Mouse (Mus musculus) heart, embryonic 11.5 days (tissue): ENCODE measurements at regions not wholly inside any gene's neighbourhood (a gene's known extent, or its start where the extent isn't known, plus 50 kb on each side); places are given as distances from the start of the nearest gene placed in this dataset.

ENCODE experiments used
- ATAC-seq: fragments of 200-750 bp; cut with Nextera tagmentation; replicated peaks from 2 replicates; pipeline ENCODE4 v1.8.0; 2017; ENCODE audit warnings: moderate library complexity; ENCODE audit not compliant: insufficient number of reproducible peaks, low FRiP score, low TSS enrichment
- H3K27ac ChIP-seq: fragments of 300-500 bp; sonication (generic); 2 replicates; pipeline ENCODE4 v1.5.1; 2014; ENCODE audit warnings: mild to moderate bottlenecking, low read depth, low read length
- H3K27me3 ChIP-seq: fragments of 300-500 bp; sonication (generic); 2 replicates; pipeline ENCODE4 v1.6.1; 2014; ENCODE audit warnings: mild to moderate bottlenecking, low read length, mixed read lengths; ENCODE audit not compliant: control insufficient read depth, insufficient read depth
- H3K36me3 ChIP-seq: fragments of 300-500 bp; sonication (generic); 2 replicates; pipeline ENCODE4 v1.6.1; 2014; ENCODE audit warnings: mild to moderate bottlenecking, low read length, moderate library complexity, mixed read lengths; ENCODE audit not compliant: control insufficient read depth, insufficient read depth
- H3K4me1 ChIP-seq: fragments of 300-500 bp; sonication (generic); 2 replicates; pipeline ENCODE4 v1.6.1; 2014; ENCODE audit warnings: low read length; ENCODE audit not compliant: control insufficient read depth, insufficient read depth
- H3K4me2 ChIP-seq: fragments of 300-500 bp; sonication (generic); 2 replicates; pipeline ENCODE4 v1.6.1; 2014; ENCODE audit warnings: mild to moderate bottlenecking, moderate library complexity
- H3K4me3 ChIP-seq: fragments of 300-500 bp; sonication (generic); 2 replicates; pipeline ENCODE4 v1.5.1; 2014; ENCODE audit warnings: low read depth, low read length
- H3K9ac ChIP-seq: fragments of 300-500 bp; sonication (generic); 2 replicates; pipeline ENCODE4 v1.6.1; 2014; ENCODE audit warnings: mild to moderate bottlenecking, low read depth, low read length, moderate library complexity
- H3K9me3 ChIP-seq: fragments of 300-500 bp; sonication (generic); replicated peaks from 2 replicates; pipeline ENCODE4 v1.6.1; 2016; ENCODE audit warnings: low read length; ENCODE audit not compliant: control insufficient read depth
- WGBS: fragments of 180-500 bp; shearing (Covaris S2); extraction: QIAGEN DNeasy Blood & Tissue Kit; methylation state at CpG from one replicate; pipeline ENCODE4 v1.1.7; 2014; ENCODE audit not compliant: insufficient replicate concordance; 5-methylcytosine and 5-hydroxymethylcytosine counted together

DNA sequence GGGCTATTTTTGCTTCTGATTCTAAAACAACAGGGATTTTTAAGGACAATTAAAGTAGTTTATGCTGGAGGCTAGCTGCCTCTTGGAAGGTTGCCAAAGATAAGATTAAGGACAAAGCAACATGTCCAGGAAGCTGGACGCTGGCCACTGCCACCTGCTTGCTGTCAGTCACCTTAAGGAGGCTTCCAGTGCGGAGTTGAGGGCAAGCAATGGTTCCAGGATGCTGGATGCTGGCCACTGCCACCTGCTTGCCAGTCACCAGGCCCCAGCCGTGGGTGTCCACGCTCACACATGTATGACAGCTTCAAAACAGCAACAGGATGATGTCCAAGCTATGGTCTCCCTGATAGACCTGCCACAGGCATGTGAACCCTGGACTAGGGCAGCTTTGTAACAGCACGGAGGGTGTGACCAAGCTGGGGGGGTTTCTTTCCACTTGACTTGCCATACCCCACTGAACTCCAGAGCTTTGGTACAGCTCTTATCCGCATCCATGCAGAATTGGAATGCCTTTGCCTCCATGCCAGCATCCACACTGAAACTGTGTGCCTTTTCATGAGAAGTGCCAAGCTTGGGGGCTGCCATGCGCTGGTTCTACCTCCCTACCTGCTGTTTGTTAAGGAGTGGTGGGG is 174.6 kb downstream of the Glrx3 start:
- H3K4me1 ChIP-seq = peaks cover 6% of the 10 kb centered on the region
- no peaks in the 10 kb centered on the region for H3K27me3 ChIP-seq
- ATAC-seq = no peak
- no peak overlapping the region for H3K9ac ChIP-seq
- no peaks in the 10 kb centered on the region for H3K36me3 ChIP-seq
- 64% methylated on average over 7 of the region's 7 CpGs for WGBS
- no peak overlapping the region for H3K4me3 ChIP-seq
- H3K4me2 ChIP-seq = no peak overlapping the region
- H3K27ac ChIP-seq = no peak overlapping the region
- no peaks in the 10 kb centered on the region for H3K9me3 ChIP-seq

DNA sequence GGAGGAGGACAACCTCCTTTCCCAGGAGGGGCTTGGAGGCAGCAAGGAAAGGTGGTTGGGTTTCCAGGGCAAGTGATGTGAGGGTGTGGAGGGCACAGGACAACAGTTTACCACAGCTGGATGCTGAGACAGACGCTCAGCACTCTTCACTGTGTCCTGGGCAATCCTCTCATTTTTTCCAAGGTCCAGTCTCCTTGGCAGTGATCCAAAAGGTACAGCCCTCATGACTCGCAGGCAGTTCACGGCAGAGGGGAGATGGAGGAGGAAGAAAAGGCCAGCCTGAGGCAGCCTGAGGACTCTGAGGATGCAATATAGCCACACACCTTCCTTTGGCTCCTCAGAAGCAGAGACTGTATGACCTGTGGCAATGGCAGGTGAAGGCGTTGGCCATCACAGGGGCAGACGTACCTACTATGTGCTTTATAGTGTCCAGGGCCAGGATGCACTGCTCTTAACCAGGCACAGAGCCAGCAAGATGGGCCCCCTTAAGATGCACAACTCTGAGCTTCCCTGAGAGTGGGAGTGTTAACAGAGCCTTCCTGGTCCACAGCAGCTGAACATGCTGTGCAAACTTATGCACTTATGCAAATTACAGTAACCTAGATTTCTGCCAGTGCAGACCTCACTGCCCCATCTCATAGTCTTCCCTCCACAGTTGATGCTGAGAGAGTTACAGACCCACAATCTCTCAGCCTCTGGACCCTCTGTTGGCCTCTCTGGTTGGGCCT is 181.2 kb downstream of the Glrx3 start:
- Histone ChIP-seq H3K27me3 (no peaks in the 10 kb centered on the region), H3K4me2 (no peak overlapping the region), H3K9me3 (no peaks in the 10 kb centered on the region), H3K9ac (no peak overlapping the region), H3K27ac (no peak overlapping the region), H3K4me3 (no peak overlapping the region), H3K4me1 (no peaks in the 10 kb centered on the region), H3K36me3 (no peaks in the 10 kb centered on the region)
- 57% methylated on average over 5 of the region's 5 CpGs for WGBS
- ATAC-seq = no peak

DNA sequence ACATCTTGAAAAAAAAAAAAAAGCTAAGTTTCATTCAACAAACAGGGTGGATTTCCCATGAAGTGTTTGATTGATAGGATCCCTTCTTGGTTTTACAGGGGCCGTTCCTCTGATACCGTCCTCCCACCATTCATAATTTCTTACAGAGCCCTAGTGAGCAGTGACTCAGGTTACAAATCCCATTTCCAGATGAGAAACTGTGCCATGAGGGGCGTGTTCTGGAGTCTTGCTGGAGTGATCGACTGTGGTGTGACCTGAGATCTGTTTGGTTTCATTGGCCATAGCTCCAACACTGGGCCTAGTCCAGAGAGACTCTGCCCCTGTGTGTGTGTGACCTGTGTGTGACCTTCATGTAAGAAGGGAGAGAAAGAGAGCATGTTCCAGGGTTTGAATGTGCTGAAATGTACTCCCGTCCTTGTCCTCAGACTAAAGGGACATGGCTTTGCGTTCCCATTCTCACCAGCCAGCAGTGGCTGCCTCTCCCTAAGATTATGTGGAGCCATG is 181.9 kb downstream of the Glrx3 start:
- Histone ChIP-seq H3K4me2 (no peak overlapping the region), H3K27me3 (no peaks in the 10 kb centered on the region), H3K4me1 (no peaks in the 10 kb centered on the region), H3K27ac (no peak overlapping the region), H3K4me3 (no peak overlapping the region), H3K9ac (no peak overlapping the region), H3K9me3 (no peaks in the 10 kb centered on the region), H3K36me3 (no peaks in the 10 kb centered on the region)
- ATAC-seq = no peak
- WGBS = 69% methylated on average over 6 of the region's 6 CpGs

DNA sequence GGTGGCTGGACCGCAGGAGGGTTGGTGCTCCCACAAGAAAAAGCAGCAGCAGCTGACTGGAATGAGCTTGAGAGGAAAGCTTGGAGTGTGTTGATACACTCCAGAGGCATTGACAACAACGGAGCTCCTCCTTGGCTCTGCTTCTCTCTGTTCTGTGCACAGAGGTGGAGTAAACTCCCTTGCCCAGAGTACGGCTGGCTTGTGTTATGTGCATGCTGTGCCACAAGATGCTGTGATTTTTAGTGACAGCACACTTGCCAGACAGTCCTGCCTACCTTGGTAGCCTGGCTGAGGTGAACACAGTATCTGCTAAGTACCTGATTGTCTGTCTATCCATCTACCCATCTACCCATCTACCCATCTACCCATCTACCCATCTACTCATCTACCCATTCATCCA is 190.9 kb downstream of the Glrx3 start:
- no peak for ATAC-seq
- H3K9me3 ChIP-seq = no peaks in the 10 kb centered on the region
- no peak overlapping the region for H3K4me3 ChIP-seq
- H3K27ac ChIP-seq = no peak overlapping the region
- H3K27me3 ChIP-seq = no peaks in the 10 kb centered on the region
- no peak overlapping the region for H3K4me2 ChIP-seq
- no peaks in the 10 kb centered on the region for H3K36me3 ChIP-seq
- H3K4me1 ChIP-seq = no peaks in the 10 kb centered on the region
- H3K9ac ChIP-seq = no peak overlapping the region
- WGBS = 82% methylated on average over 3 of the region's 3 CpGs

DNA sequence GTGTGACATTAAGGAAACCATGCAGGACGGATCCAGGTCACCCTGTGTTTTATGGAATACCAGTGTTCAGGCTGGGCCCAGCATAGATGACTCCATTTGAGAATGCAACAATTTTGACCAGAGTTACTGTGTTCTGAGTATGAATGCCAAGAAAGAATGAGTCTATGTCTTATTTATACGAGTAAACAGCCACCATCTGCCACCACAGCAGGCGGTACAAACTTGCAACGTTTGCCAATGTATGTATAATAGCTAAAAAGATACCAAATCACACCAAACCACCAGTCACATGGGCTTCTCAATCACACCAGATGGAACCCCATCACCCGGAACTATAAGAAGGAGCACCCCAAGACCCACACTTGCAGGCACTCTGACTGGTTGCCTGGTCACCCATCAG is 192.1 kb downstream of the Glrx3 start:
- ATAC-seq = no peak
- H3K9ac ChIP-seq = no peak overlapping the region
- no peak overlapping the region for H3K4me3 ChIP-seq
- H3K4me2 ChIP-seq = no peak overlapping the region
- H3K9me3 ChIP-seq = no peaks in the 10 kb centered on the region
- no peak overlapping the region for H3K27ac ChIP-seq
- WGBS = 81% methylated on average over 5 of the region's 5 CpGs
- H3K27me3 ChIP-seq = no peaks in the 10 kb centered on the region
- no peaks in the 10 kb centered on the region for H3K36me3 ChIP-seq
- H3K4me1 ChIP-seq = no peaks in the 10 kb centered on the region

DNA sequence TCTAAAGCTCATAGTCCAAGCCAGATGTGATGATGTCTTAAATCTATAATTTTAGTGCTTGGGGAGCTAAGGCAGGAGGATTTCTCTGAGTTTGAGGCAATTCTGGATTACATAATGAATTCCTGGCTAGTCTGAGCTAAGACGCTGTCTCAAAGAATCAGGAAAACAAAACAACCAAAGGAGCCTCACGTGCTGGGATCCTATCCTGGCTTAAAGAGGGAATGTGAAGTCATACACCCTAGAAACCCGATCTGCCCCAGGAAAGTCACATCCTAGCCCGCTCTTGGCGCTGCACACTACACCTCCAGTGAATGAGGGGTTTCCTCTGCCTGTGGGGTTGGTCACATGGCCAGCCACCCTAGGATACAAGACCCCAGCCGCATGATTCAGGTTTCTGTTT is 211.2 kb downstream of the Glrx3 start:
- no peak overlapping the region for H3K9ac ChIP-seq
- no peaks in the 10 kb centered on the region for H3K36me3 ChIP-seq
- no peak overlapping the region for H3K27ac ChIP-seq
- no peaks in the 10 kb centered on the region for H3K27me3 ChIP-seq
- no peak overlapping the region for H3K4me2 ChIP-seq
- no peaks in the 10 kb centered on the region for H3K4me1 ChIP-seq
- no peak overlapping the region for H3K4me3 ChIP-seq
- WGBS = 61% methylated on average over 6 of the region's 6 CpGs
- H3K9me3 ChIP-seq = no peaks in the 10 kb centered on the region
- no peak for ATAC-seq

DNA sequence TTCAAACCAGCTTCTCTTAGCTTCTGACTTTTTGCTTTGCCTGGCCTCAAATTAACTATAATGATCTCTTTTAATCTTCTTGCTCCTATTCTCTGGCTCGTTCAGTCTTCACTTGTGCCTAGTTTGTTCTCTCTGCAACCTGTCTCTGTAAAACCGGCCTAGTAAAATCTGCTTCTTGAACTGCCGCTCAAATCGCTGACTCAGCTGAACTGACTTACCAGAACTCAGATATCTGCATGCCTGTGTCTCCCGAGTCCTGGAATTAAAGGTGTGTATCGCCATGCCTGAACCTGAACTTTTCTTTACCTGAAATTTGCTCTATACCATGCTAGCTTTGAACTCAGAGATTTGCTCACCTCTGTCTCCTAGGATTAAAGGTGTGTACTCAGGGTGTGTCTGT is 212.2 kb downstream of the Glrx3 start:
- no peak overlapping the region for H3K9ac ChIP-seq
- 82% methylated on average over 6 of the region's 6 CpGs for WGBS
- H3K27me3 ChIP-seq = no peaks in the 10 kb centered on the region
- no peaks in the 10 kb centered on the region for H3K4me1 ChIP-seq
- H3K36me3 ChIP-seq = no peaks in the 10 kb centered on the region
- no peaks in the 10 kb centered on the region for H3K9me3 ChIP-seq
- ATAC-seq = no peak
- no peak overlapping the region for H3K4me3 ChIP-seq
- no peak overlapping the region for H3K27ac ChIP-seq
- no peak overlapping the region for H3K4me2 ChIP-seq

DNA sequence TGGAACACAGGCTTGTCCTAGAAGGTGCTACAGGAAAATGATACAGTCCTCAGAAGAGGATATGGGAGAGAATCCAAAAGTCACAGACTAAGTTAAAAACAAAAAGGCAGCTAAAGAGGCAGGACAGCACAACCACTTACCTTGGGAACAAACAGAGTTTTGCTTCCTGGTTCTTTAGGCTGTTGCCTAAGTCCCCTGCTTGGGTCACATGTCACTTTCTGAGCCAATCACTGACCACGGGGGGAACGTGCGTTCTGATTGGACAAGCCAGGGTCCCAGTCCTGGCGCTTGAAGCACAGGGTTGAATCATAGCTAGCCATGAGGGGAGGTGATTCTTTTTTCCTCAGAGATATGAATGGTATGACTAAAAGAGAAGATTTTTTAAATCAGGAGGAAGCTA is 216.4 kb downstream of the Glrx3 start:
- no peak for ATAC-seq
- Histone ChIP-seq H3K4me2 (no peak overlapping the region), H3K4me3 (no peak overlapping the region), H3K27me3 (no peaks in the 10 kb centered on the region), H3K27ac (no peak overlapping the region), H3K9me3 (no peaks in the 10 kb centered on the region), H3K9ac (no peak overlapping the region), H3K4me1 (no peaks in the 10 kb centered on the region), H3K36me3 (no peaks in the 10 kb centered on the region)
- 80% methylated on average over 4 of the region's 4 CpGs for WGBS

DNA sequence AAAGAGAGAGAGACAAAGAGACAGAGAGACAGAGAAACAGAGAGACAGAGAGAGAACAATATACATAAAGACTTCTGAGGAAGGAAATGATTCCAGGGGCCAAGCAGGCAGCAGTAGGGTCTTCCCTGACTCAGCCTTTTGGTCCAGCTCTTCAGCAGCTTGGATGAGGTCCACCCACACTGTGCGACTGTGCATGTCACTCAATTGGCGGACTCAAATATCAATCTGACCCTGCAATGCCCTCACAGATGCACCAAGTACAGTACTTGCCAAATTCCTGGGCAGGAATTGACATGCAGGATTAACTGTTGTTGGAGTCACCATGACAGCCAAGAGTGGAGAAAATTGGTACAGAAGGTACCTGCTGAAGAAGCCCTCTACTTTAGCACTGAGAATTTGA is 229.8 kb downstream of the Glrx3 start:
- no peaks in the 10 kb centered on the region for H3K4me1 ChIP-seq
- no peak overlapping the region for H3K4me3 ChIP-seq
- 74% methylated on average over 2 of the region's 2 CpGs for WGBS
- H3K9ac ChIP-seq = no peak overlapping the region
- no peaks in the 10 kb centered on the region for H3K9me3 ChIP-seq
- no peak overlapping the region for H3K27ac ChIP-seq
- no peaks in the 10 kb centered on the region for H3K36me3 ChIP-seq
- no peak overlapping the region for H3K4me2 ChIP-seq
- ATAC-seq = no peak
- no peaks in the 10 kb centered on the region for H3K27me3 ChIP-seq
